Mouse (Mus musculus): ENCODE data around the gene D6Ertd527e.

DNA sequence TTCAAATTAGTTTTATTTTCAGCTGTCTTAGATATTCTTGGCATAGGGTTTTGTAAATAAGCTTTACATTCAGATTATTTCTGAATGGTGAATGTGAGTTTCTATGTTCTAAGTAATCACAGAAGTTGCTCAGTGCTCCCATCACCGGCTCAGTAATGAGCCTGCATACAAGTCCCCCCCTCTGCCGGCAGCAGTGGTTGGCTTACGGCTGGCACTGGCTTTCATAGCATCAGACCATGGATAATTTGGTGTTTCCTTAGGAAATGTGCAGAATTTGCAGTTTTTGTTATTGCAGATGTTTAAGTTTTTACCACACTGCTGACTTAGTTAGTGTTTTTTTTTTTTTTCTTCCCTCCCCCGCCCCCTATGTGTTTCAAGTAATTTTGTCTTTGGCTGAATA lies 25.1 kb upstream of the D6Ertd527e start:
- TF ChIP-seq CTCF (conservative IDR thresholded peaks at IDR 0.05; ENCODE audit: insufficient read depth, insufficient read length, low read depth, low read length): no peak
- no peak for TF ChIP-seq POLR2A (IDR thresholded peaks at IDR 0.05; ENCODE audit: low read depth, low read length)
